ENCODE assay signal across 8 mouse cellular contexts in the genomic region with DNA sequence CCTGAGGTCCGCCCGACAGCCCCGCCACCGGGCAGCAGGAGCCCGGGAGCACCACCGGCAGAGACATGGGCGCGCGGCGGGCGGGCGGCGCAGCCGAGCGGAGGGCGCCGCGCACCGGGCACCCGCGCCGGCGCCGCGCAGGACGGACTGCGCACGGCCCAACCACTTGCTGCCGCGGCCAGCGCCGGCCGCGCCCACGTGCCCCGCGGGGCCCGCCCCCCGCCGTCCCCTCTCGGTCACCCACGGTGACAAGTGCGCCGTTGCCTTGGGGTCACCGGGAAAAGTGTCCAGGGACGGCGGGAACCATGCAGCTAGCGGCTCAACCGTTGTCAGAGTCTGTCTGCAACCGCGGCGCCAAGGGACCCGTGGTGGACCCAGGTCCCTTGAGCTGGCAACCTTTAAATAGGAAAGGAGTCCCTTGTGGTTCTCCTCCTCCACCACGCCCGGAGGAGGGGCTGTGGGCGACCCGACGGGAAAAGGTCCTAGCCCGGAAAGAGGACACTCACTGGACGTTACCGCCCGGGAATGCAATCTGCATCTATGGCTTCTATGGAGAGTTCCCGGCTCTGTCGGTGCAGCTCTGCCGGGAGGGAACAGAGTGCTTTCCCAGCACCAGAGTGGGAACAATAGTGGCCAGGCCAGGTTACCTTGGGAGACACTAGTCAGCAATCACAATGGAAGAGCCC. TPM values are rescaled to one million over a fixed set of nuclear protein-coding genes. Genes with fewer than 3 reads are reported as not detected.
DNase-seq lines count a peak whose midpoint lies in the region; ATAC-seq lines count a peak whose summit lies in the region.

A gene (minus strand): TSS at position 149 of the 686 bp plus-strand sequence.

- no peaks in the 10 kb centered on the region for H3K9me3 ChIP-seq in liver, embryonic 16.5 days (replicated peaks; ENCODE audit: control insufficient read depth, low read length)

- DNase-seq in right cerebral cortex, postnatal 4 days = peak; percentile 55
- no peak for DNase-seq in right cerebral cortex, postnatal 36 days (ENCODE audit: low spot score in 2 of 2)
- DNase-seq in embryo, embryonic 9.5 days (ENCODE audit: extremely low spot score) = peak; percentile 51
- peak; percentile 63 to 69 for DNase-seq in heart, adult 9 months (ENCODE audit: low spot score in 2 of 2)
- peak; percentile 30 for DNase-seq in kidney, adult 9 months
- peak; percentile 33 for DNase-seq in retina, postnatal 7 days (ENCODE audit: low read depth, low spot score)
- DNase-seq in ovary, postnatal 14 days (ENCODE audit: low spot score) = no peak

- H3K27me3 ChIP-seq in liver, embryonic 16.5 days (ENCODE audit: control insufficient read depth, insufficient read depth, low read depth, low read length) = peaks cover 42% of the 10 kb centered on the region

- no peaks in the 10 kb centered on the region for H3K4me1 ChIP-seq in liver, embryonic 16.5 days (ENCODE audit: control insufficient read depth, low read depth, low read length)

- WGBS in liver, embryonic 16.5 days (ENCODE audit: insufficient replicate concordance) = under 1% methylated on average over 50 of the region's 65 CpGs

- H3K4me2 ChIP-seq in liver, embryonic 16.5 days (ENCODE audit: low read depth, low read length) = peak within 1 kb of the TSS; percentile 60

- no peak within 1 kb of the TSS for H3K27ac ChIP-seq in liver, embryonic 16.5 days (ENCODE audit: low read length)

- H3K4me3 ChIP-seq in liver, embryonic 16.5 days (ENCODE audit: low read depth, low read length) = peak within 1 kb of the TSS; percentile 55

- H3K36me3 ChIP-seq in liver, embryonic 16.5 days (ENCODE audit: control insufficient read depth, insufficient read depth) = no peaks in the 10 kb centered on the region

- ATAC-seq in liver, embryonic 16.5 days (ENCODE audit: low read depth) = peak; percentile 60

- no peak within 1 kb of the TSS for H3K9ac ChIP-seq in liver, embryonic 16.5 days (ENCODE audit: low read depth, low read length)

RNA-seq across cellular contexts. Expression of the gene that starts here (rescaled TPM):
- 0.06 and 0.08 TPM in 2 replicates for polyA plus RNA-seq in liver, embryonic 16.5 days (2015; fragmentation: Nextera tagmentation; extraction: Ambion mirVana)

Comparison
In these comparisons a context has a peak if more than half of its experiments do, and no peak if none do; other contexts are left out.
1. DNase-seq: peak in right cerebral cortex, postnatal 4 days (single experiment), embryo, embryonic 9.5 days (single experiment), heart, adult 9 months (2 of 2), kidney, adult 9 months (single experiment) and retina, postnatal 7 days (single experiment); none in right cerebral cortex, postnatal 36 days (0 of 2) and ovary, postnatal 14 days (single experiment).
2. Peak in ATAC-seq, H3K4me3 ChIP-seq and H3K4me2 ChIP-seq in liver, embryonic 16.5 days; RNA of the gene not detected or under 1 TPM.